Mouse (Mus musculus) embryo, embryonic 11 days (tissue): ENCODE data around the gene Abcf2.

ENCODE experiments used
- DNase-seq: peaks from one replicate; pipeline ENCODE4 v3.0.0-alpha.2; 2015

Abcf2 gene

DNA sequence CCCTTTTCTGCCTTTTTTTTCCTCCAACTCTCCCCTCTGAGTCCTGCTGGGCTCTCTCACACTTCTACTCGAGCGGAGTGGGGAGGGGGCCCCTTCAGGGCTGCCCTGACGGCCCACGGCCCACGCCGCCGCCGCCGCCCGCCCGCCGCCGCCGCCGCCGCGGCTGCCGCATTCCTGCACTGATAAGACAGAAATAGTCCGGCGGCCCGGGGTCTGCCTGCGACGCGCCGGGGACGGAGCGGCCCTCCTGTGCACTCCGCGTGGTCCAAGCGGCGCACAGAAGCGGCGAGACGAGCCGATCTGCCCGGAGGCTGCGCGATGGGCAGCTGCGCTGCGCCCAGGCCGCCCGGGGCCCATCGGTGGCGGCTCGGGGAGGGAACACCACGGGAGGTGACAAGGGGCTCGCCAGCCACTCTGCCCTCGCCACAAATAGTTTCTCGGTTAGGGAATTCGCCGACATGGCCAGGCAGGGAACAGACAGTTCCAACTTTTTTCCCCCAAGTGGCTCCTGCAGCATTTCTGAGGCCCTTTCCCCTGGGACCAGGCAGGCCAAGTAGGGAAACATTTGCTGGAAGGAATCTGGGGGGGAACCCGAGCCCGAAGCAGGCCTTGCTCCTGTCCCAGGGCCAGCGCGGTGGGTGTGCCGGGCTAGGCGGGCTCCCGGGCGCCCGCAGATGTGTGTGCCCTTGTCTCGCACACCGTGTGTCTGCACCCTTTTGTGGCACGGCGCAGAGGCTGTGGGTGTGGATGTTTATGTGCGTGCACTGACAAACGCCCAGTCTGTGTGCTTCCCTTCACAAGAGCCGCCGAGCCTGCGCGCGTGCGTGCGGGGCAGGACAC is 24.9 kb upstream of the Abcf2 start:
- peak; percentile 83 for DNase-seq

DNA sequence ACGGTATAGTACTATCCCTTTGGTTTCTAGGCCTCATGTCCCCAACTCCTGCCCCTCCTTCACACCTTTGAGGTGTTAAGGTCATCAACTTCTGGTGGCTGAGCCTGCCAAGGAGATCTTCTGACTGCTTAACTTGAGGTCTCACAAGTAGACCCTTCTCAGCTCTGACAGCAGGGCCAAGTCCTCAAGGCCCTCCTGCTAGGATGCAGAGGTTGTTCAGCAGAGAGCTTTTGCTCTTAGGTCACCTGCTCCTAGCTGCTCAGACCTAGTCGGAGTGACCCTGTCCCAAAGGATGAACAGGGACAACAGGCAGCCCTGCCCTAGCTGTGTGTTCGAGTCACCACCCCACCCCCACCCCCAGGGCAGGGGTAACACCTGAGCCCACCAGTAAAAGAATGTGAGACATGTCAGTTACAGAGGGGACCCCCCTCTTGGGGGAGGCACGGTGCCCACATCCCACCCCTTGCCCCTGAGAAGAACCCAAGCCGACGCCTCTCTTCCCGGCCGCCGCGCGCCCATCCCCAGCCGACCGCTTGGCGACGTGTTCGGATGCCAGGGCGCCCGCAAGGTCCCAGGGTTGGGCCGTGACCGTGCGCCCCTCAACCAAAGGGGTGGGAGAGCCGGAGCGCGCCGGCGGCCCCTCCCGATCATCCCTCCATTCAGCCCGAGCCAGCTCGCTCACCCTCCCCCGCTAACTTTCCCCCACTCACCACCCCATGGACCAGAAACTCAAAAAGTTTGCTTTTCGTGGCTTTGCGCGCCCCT is 24.0 kb upstream of the Abcf2 start:
- DNase-seq: peak; percentile 61

DNA sequence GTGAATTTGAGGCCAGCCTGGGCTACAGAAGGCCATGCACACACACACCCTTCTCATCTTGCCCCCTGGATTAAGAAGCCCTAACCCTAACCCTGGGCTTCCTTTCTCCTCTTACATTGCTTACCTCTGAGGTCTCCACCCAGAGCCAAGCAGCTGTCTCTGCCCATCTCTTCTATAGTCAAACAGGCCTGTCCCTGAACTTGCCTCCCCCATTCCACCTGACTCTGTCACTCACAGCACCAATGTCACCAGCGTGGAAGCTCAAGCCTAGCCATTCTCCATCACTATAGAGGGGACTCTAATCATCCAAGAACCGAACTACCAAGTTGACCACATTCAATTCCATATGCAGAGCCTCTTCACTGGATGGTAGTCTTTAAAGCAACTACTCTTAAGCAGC is 23.0 kb upstream of the Abcf2 start:
- no peak for DNase-seq

DNA sequence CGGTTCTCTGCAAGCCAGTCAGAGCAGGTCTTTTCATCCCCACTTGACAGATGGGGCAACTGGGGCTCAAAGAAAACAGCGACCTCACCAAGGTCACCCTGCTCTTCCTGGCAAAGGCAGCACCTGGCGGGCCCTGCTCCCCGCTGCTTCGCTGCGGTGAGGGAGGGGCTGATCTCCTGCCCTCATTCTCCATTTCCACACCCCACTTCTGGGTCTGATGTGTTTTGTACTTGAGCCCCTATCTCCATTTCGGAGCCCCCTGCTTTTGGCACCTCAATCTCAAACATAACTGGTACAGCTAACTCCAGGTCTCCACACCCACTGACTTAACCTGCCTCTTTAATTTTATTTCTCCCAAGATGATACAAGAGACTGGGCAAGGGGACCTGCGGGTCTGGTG is 21.9 kb upstream of the Abcf2 start:
- DNase-seq: no peak

DNA sequence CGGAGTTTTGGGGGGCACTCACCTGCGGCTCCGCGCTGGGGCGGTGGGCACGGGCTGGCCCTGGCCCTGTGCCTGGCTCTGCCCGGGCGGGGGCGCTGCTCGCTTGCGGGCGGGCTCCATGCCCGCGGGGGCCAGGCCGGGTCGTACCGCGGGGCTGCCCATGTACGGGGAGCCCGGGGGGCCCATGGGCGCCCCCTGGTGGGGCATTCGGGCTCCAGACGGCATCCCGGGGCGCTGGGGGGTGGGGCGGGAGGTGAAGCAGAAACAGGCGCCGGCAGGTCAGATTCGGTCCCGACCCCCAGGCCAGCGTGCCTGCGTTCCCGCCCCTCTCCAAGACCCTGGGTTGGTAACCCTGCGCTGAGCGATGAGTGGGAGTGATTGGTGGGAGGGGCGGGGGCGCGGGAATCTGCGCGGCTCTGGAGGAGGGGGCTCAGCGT is 21.3 kb upstream of the Abcf2 start:
- DNase-seq: peak; percentile 82

DNA sequence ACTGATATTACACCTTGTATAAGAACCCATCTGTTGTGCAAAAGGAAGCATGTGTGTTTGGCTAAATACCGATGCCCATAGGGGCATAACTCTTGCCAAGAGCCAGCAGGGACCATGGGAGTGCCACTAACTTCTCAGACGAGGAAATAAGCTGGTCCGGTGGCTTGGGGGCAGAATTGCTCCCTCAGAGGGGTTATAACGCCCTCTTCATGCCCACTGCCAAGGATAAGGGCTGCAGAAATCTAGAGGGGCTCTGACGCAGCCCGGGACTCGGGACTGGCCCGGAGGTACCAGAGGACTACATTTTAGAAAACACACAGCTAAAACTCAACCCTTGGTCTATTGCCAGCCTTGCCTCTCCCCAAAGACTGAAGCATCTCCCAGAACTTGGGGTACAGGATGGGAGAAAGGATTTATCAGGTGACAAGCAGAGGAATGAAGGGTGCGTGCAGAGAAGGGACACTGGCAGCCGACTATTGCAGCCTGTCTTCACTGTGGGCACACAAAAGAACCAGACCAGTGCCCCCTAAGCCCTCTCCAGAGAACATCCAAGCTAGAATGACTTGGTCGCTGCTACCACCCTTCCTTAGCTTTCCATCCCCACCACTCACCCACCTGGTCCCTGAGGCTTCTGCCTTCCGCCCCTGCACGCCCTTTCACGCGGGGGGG is 20.8 kb upstream of the Abcf2 start:
- no peak for DNase-seq

DNA sequence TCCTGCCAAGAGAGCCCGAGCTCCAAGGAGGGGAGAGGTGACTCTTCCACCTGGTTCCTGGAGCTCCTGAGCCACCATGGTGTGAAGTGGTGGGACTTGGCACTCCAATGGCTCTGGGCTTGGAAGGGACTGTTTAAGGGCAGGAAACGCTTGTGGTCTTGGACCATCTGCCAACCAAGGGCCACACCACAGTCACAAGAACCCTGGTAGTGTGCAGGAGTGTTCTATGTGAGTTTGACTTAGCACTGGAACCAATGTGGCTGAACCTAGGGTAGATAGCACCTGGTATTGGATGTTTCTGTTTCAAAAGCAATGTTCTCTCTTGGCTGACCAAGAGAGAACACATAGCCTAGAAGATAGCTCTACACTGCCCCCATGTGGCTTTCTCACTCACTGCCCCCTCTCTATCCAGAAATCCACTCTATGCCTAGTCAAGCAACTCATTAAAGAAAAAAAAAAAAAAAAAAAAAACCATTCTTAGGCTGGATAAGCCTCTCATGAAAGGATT is 20.0 kb upstream of the Abcf2 start:
- peak; percentile 85 for DNase-seq

DNA sequence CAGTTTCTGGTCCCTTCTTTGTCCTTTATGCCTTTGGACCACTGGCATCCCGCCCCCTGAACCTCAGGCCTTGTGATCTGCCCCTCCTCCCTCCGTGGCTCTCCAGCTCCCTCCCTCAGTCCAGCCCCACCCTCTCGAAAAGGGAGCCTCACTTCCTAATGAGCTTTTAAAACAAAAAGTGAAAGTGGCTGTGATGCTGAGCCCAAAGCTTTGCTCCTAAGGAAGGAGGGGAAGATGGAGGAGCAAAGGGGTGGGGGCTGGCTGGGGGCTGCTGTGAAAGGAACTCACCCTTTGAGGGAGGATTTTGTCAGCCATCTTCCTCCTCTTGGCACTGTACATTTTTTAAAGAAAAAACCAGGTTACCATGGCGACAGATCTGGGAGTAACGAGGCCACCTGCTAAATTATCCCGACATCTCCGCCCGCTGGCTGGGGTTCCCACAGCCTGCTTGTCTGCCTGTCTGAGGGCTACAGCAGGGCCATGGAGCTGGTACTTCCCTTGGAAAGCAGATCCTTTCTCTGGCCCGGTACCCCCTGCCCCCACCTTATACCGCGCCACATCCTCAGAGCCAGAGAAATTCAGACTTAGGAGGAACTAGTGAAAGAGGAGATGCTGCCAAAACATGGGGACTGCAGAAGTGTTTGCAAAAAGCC is 19.4 kb upstream of the Abcf2 start:
- DNase-seq: peak; percentile 78

DNA sequence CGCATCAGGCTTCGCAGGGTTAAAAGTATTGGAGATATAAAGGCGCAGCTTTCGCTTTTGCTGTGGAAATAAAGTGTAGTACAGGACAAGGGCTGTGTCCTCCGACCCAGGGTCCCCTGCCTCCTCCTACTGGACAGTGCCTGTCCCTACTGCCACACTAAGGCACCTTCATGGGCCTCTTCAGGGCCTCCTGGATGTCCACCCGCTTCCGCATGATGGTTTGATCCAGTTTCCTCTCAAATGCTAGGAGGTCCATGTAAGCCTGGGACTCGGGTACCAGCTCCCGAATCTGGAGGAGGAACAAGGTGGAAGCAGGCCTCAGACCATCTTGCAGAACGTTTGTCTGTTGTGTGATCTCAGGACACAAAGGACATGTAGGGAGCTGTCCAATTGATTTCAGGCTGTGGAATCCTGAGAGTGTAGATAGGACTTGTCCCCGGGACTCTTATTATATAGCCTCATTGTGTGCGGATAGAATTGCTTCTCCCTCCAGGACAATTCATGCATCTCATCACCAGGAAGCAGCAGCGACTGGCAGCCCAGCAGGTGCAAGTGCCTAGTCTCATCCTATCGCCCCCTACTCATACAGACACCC is 18.6 kb upstream of the Abcf2 start:
- no peak for DNase-seq

DNA sequence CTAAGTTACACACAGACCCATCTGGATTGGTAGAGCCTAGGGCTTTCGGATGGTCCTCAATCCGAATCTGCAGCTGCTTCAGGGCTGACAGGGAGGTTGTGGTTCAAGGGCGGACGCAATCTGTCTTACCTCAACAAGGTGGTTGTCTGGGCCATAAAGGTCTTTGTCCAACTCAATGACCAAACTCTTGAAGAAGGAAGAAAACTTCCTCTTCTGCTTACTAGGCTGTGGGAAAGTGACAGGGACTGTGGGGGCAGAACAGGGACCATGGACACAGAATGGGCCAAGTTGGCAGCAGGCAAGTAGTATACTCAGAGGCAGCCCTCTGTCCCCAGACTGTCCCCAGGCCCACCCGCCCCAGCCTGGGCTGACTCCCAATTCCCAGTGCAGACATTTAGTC is 18.0 kb upstream of the Abcf2 start:
- DNase-seq: no peak

DNA sequence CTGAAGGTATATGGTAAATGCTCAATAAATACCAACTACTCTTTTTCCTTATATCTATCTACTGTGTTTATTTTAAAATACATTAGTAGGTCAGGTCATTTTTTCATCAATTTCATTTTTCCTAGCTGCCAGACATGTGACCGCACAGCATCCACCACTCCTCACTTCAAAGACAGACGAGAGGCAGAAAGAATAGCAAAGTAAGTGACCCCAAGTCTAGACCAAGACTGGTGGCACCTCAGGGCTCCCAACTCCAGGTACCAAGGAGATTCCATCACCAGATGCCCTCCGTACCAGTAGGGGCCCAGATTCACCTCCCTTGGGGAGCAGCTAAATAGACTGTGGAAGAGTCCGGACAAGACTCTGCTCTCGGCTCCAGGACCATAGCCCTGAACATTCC is 17.1 kb upstream of the Abcf2 start:
- no peak for DNase-seq

DNA sequence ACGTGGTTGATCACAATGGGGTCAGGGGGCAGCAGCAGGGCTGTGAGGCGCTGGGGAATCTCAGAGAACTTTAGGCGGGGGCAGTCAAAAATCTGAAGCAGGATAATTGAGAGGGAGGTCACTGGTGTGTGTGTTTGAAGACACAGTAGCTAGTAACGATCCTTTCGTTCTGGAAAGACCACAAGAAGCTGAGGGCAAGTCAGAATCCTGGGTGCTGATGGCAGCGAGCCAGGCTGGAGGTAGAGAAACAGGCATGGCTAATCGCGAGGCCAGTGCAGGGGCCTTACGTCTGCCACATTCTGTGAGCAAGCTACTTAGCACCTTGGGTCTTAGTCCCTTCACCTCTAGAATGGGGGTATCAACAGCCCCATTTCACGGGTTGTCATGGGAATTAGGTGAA is 16.7 kb upstream of the Abcf2 start:
- DNase-seq: no peak

DNA sequence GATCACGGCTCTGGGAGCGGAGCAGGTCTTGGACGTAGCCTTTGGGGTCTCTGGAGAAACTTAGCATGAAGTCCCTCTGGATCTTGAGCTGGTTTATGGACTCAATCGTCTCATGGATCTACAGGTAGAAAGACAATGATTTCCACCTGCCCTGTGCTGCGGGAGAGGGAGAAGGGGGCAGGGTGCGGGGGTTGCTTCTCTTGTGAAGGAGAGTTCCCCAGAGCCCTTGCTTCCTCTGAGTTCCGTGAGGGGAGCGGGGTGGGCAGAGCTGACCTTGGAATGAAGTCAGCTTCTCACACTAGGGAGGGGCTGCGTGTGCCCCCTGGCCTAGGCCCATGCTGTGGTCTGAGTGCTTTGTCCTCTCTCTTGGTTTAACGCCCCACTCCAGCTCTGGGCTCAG is 16.0 kb upstream of the Abcf2 start:
- no peak for DNase-seq

DNA sequence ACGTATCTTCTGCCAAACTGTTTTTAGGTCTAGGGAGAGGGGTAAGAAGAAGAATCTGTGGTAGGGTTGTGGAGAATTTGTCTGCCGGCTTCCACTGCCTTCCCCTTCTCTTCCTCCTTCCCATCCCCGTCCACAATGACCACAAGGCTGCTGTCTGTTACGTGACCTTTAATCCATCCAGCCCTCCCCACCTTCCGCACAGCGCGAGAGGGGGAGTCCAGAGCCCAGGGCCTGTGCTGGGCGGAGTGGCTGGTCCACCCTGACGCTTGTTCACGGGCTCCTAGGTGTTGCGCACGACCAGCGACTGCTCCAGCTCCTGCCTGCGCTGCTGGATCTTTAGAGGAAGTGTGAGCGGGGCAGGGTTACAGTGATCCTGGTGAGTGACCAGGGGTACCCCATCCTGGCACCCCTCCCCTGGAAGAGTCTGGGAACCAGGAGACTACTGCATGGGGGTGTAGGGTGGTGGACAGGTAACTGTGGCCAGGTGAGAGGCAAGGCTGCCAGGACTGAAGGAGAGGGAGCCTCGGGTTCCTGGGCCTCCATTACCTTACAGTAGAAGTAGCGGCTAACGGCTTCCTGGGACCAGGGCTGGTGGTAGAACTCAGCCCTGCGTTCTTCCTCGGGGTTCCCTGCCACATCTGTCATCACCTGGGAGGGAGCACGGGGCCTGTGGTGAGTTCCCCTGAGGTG is 15.3 kb upstream of the Abcf2 start:
- no peak for DNase-seq

DNA sequence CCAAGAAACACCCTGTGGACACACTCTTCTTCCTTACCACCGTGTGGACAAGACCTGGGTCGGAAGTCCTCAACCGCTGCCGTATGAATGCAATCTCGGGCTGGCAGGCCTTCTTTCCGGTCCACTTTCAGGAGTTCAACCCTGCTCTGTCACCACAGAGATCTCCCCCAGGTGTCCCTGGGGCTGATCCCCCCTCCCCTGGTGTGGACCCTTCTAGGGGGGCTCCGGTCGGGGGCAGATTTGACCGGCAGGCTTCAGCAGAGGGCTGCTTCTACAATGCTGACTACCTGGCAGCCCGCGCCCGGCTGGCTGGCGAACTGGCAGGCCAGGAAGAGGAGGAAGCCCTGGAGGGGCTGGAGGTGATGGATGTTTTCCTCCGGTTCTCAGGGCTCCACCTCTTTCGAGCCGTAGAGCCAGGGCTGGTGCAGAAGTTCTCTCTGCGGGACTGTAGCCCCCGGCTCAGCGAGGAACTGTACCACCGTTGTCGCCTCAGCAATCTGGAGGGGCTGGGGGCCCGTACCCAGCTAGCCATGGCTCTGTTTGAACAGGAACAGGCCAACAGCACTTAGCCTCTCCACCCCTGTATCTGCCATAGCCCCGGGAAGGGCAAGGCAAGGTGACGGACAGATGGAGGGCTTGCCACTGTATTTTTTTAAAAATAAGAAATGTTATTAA is 14.7 kb upstream of the Abcf2 start:
- no peak for DNase-seq

DNA sequence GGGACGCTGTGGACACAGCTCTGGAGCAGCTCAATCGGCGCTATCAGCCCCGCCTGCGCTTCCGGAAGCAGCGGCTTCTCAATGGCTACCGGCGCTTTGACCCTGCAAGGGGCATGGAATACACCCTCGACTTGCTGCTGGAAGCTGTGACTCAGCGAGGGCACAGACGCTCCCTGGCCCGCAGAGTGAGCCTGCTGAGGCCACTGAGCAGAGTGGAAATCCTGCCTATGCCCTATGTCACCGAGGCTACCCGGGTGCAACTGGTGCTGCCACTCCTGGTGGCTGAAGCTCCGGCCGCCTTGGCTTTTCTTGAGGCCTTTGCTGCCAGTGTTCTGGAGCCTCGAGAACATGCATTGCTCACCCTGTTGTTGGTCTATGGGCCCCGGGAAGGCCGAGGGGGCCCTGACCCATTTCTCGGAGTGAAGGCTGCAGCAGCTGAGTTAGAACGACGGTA is 14.0 kb upstream of the Abcf2 start:
- no peak for DNase-seq

DNA sequence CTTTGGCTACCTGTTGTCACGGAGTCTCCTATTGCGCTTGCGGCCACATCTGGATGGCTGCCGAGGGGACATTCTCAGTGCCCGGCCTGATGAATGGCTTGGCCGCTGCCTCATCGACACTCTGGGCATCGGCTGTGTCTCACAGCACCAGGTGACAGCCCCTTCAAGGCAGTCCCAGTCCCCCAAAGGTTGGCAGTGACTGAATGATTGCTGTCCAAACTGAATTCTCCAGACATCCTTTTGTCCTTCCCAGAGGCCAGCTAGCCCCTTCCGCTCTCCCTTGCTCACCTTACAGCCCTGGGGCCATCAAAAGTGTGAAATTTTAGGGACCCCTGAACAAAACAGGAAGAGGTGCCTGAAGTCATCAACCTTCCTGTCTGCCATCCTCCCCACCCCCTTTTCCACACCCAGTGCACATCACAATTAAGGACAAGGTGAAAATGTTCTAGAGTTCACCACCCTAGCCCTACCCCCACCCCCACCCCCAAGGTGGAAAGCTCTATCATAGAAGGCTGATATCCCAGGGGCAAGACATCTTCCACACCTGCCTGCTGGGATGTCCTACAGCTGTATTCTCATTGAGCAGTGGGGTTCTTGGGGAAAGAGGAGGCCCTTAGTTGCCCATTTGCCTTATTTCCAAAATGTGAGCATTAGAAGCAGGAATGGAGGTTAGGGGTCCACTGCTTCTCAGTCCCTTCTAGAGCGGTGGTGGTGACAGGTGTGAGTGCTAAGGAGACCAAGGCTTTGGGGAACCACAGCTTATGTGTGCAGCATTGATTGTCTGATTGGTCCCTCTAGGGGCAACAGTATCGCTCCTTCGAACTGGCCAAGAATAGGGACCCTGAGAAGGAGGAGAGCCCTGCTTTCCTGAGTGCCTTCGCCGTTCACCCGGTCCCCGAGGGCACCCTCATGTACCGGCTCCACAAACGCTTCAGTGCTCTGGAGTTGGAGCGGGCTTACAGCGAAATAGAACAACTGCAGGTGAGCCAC is 12.5 kb upstream of the Abcf2 start:
- no peak for DNase-seq

DNA sequence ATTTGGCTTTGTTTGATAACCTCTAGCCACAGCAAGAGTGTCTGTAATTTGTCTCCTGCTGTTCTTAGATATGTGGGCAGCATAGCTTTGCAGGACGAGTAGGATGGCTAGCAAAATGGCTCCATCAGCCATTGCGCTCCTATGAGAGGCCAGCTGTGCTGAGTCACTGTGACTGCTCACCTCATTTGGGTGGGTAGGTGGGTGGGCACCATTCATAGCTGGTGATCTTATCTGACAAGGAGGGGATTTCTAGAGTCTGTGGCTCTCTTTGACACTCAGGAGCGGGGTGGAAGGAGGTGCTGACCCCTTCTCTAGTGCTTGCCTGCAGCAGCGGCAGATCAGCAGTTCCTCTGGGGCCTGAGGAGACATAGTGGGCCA is 9.9 kb upstream of the Abcf2 start:
- no peak for DNase-seq

DNA sequence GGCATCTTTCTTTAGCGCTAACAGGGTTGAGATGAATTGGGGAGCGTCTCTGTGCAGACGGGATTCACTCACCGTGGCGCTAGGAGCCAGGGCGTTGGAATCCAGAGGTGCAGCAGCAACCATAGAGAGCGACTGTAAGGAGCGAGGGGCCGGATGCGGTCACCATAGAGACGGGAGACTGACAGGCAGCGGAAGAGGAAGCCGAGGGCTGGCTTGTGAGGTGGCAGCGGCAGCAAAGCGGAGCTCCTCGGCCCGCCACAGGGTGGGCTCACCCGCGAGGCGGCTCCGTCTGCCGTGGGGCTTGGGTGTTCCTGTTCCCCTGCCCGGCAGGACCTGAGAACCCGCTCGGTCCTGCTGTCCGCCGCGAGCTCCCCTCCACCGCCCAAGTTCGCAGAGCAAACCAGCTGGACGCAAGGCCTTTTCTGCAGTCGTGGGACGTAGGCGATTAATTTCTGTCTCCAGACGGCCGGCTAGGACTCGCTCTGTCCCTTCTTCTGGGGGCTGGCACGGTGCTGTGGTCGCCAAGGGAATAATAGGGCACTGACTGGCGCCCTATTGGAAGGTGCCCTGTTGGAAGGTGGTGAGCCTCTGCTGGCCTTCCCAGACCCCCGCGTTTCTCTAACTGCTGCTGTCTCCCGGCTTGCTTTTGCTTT is 9.4 kb upstream of the Abcf2 start, which contains the start of gene Chpf2:
Gene Chpf2 (plus strand): TSS at position 195 of the 653 bp plus-strand sequence.
- DNase-seq: peak; percentile 92
